Mouse (Mus musculus): ENCODE measurements at regions not wholly inside any gene's neighbourhood (a gene's known extent, or its start where the extent isn't known, plus 50 kb on each side); places are given as distances from the start of the nearest gene placed in this dataset.

GRCm38 (mm10) chr13:37561437-37561836, 216.4 kb downstream of the Ly86 start:
- no peak overlapping the region for H3K9ac ChIP-seq
- no peaks in the 10 kb centered on the region for H3K27me3 ChIP-seq (replicated peaks)
- H3K4me2 ChIP-seq (replicated peaks) = no peak overlapping the region
- H3K27ac ChIP-seq = no peak overlapping the region
- no peaks in the 10 kb centered on the region for H3K36me3 ChIP-seq
- H3K4me1 ChIP-seq = peaks cover 26% of the 10 kb centered on the region
- H3K9me3 ChIP-seq = no peaks in the 10 kb centered on the region
- no peak for ATAC-seq (ENCODE audit: low FRiP score, low read depth)
- H3K4me3 ChIP-seq = no peak overlapping the region
- 51% methylated on average over 2 of the region's 2 CpGs for whole genome bisulfite sequencing

- Histone ChIP-seq H3K4me2 (replicated peaks) (no peak overlapping the region), H3K4me1 (peaks cover 26% of the 10 kb centered on the region), H3K9me3 (no peaks in the 10 kb centered on the region), H3K27ac (no peak overlapping the region), H3K4me3 (no peak overlapping the region), H3K36me3 (no peaks in the 10 kb centered on the region), H3K9ac (no peak overlapping the region), H3K27me3 (replicated peaks) (no peaks in the 10 kb centered on the region)
- WGBS = 36% methylated on average over 9 of the region's 9 CpGs
- ATAC-seq (ENCODE audit: low FRiP score, low read depth) = no peak
Observed at GRCm38 (mm10) chr13:37562141-37562540, 216.1 kb upstream of the Rreb1 start.

DNA sequence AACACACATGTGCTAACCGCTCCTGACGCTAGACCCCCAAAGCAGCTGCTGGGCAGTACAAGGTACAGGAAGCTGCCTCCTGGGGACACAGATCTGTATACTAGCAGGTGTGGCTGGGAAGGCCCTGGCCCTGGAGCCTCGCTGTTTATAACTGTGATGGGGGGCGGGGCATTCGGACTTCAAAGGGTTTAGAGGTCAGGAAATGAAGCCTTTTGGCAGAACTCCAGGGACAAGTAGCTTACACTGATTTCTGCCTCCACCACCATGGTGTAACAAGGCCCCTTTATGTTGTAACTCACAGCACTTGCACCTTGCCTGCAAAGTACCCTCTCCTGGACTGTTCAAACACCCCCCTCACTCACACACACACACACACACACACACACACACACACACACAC, 215.5 kb upstream of the Rreb1 start:
- peaks cover 26% of the 10 kb centered on the region for H3K4me1 ChIP-seq
- no peaks in the 10 kb centered on the region for H3K27me3 ChIP-seq (replicated peaks)
- no peak overlapping the region for H3K4me3 ChIP-seq
- no peak for ATAC-seq (ENCODE audit: low FRiP score, low read depth)
- no peak overlapping the region for H3K27ac ChIP-seq
- no peak overlapping the region for H3K4me2 ChIP-seq (replicated peaks)
- H3K9ac ChIP-seq = no peak overlapping the region
- H3K9me3 ChIP-seq = no peaks in the 10 kb centered on the region
- 15% methylated on average over 5 of the region's 5 CpGs for WGBS
- H3K36me3 ChIP-seq = no peaks in the 10 kb centered on the region

GRCm38 (mm10) chr13:37569051-37569450, 209.1 kb upstream of the Rreb1 start:
- Histone ChIP-seq H3K27ac (no peak overlapping the region), H3K4me3 (no peak overlapping the region), H3K4me1 (no peaks in the 10 kb centered on the region), H3K27me3 (replicated peaks) (no peaks in the 10 kb centered on the region), H3K4me2 (replicated peaks) (no peak overlapping the region), H3K9ac (no peak overlapping the region), H3K9me3 (no peaks in the 10 kb centered on the region), H3K36me3 (no peaks in the 10 kb centered on the region)
- 62% methylated on average over 3 of the region's 3 CpGs for WGBS
- ATAC-seq (ENCODE audit: low FRiP score, low read depth) = no peak

- Histone ChIP-seq H3K9ac (no peak overlapping the region), H3K4me3 (no peak overlapping the region), H3K27me3 (replicated peaks) (no peaks in the 10 kb centered on the region), H3K36me3 (no peaks in the 10 kb centered on the region), H3K4me2 (replicated peaks) (no peak overlapping the region), H3K4me1 (no peaks in the 10 kb centered on the region), H3K9me3 (no peaks in the 10 kb centered on the region), H3K27ac (no peak overlapping the region)
- ATAC-seq (ENCODE audit: low FRiP score, low read depth) = no peak
- WGBS = 93% methylated on average over 3 of the region's 3 CpGs
Observed at GRCm38 (mm10) chr13:37569486-37569885, 208.7 kb upstream of the Rreb1 start.

GRCm38 (mm10) chr13:37572983-37573382, 205.2 kb upstream of the Rreb1 start:
- H3K27me3 ChIP-seq (replicated peaks) = no peaks in the 10 kb centered on the region
- H3K27ac ChIP-seq = no peak overlapping the region
- no peaks in the 10 kb centered on the region for H3K4me1 ChIP-seq
- no peak overlapping the region for H3K4me2 ChIP-seq (replicated peaks)
- no peaks in the 10 kb centered on the region for H3K36me3 ChIP-seq
- no peak for ATAC-seq (ENCODE audit: low FRiP score, low read depth)
- H3K4me3 ChIP-seq = no peak overlapping the region
- no peak overlapping the region for H3K9ac ChIP-seq
- WGBS = 69% methylated on average over 3 of the region's 3 CpGs
- no peaks in the 10 kb centered on the region for H3K9me3 ChIP-seq

DNA sequence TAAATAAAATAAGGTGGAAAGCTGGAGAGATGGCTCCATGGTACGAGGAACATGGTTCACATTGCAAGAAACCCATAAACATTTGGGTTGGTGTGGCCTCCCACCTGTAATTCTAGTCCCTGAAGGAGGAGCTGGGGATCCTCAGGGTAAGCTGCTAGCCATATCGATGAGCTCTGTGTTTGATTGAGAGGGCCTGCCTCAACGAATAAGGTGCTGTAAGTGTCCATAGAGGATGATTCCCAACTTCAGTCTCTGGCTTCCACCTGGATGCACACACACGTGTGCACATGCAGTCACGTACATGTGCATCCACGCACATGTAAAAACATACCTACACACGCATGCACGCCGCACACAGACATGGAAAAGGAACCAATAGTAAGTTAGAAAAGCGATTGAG, 199.0 kb upstream of the Rreb1 start:
- no peak overlapping the region for H3K4me2 ChIP-seq (replicated peaks)
- WGBS = 88% methylated on average over 10 of the region's 10 CpGs

DNA sequence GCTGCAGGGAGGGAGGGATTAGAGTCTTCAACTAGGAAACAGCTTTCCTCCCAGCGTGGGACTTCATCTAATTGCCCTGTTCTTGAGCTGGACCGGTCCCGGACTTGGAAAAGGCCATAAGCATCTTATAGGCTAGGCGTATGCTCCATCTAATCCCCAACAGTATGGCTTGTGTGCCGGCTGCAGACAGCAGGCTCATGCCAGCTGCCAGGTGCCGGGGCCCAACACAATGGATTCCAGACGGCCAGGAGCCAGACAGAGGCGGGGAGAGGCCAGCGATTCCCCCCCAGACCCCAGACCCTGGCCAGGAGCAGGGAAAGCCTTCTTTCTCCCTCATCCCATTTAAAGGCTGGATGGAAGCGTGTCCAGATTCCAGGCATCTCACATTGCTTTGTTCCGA, 198.4 kb upstream of the Rreb1 start:
- Histone ChIP-seq H3K36me3 (no peaks in the 10 kb centered on the region), H3K9me3 (no peaks in the 10 kb centered on the region), H3K27ac (no peak overlapping the region), H3K4me1 (0 out of 2 replicates have a peak, but pooled peaks cover 5% of the 10 kb centered on the region), H3K9ac (no peak overlapping the region), H3K4me2 (replicated peaks) (0 out of 2 replicates have a peak overlapping the region, but pooled peaks have one; percentile 4), H3K4me3 (no peak overlapping the region), H3K27me3 (replicated peaks) (no peaks in the 10 kb centered on the region)
- 38% methylated on average over 11 of the region's 11 CpGs for WGBS
- ATAC-seq (ENCODE audit: low FRiP score, low read depth) = no peak; the same call in 1 of the 2 replicates

More for the DNA sequence above, 199.0 kb upstream of the Rreb1 start:
- no peaks in the 10 kb centered on the region for H3K9me3 ChIP-seq
- H3K27ac ChIP-seq = no peak overlapping the region
- H3K36me3 ChIP-seq = no peaks in the 10 kb centered on the region
- no peaks in the 10 kb centered on the region for H3K27me3 ChIP-seq (replicated peaks)
- H3K9ac ChIP-seq = no peak overlapping the region
- 0 out of 2 replicates have a peak, but pooled peaks cover 5% of the 10 kb centered on the region for H3K4me1 ChIP-seq
- no peak for ATAC-seq (ENCODE audit: low FRiP score, low read depth)
- H3K4me3 ChIP-seq = no peak overlapping the region

GRCm38 (mm10) chr13:37580806-37581205, 197.4 kb upstream of the Rreb1 start:
- Histone ChIP-seq H3K36me3 (no peaks in the 10 kb centered on the region), H3K27me3 (replicated peaks) (no peaks in the 10 kb centered on the region), H3K4me3 (no peak overlapping the region), H3K9me3 (no peaks in the 10 kb centered on the region), H3K27ac (no peak overlapping the region), H3K4me1 (0 out of 2 replicates have a peak, but pooled peaks cover 5% of the 10 kb centered on the region), H3K4me2 (replicated peaks) (no peak overlapping the region), H3K9ac (no peak overlapping the region)
- 80% methylated on average over 2 of the region's 2 CpGs for WGBS
- ATAC-seq (ENCODE audit: low FRiP score, low read depth) = no peak

- Histone ChIP-seq H3K4me1 (0 out of 2 replicates have a peak, but pooled peaks cover 5% of the 10 kb centered on the region), H3K9ac (no peak overlapping the region), H3K9me3 (no peaks in the 10 kb centered on the region), H3K4me2 (replicated peaks) (no peak overlapping the region), H3K27ac (no peak overlapping the region), H3K4me3 (no peak overlapping the region), H3K36me3 (no peaks in the 10 kb centered on the region), H3K27me3 (replicated peaks) (no peaks in the 10 kb centered on the region)
- ATAC-seq (ENCODE audit: low FRiP score, low read depth) = no peak
- 60% methylated on average over 6 of the region's 6 CpGs for WGBS
Observed at GRCm38 (mm10) chr13:37581374-37581773, 196.8 kb upstream of the Rreb1 start.

DNA sequence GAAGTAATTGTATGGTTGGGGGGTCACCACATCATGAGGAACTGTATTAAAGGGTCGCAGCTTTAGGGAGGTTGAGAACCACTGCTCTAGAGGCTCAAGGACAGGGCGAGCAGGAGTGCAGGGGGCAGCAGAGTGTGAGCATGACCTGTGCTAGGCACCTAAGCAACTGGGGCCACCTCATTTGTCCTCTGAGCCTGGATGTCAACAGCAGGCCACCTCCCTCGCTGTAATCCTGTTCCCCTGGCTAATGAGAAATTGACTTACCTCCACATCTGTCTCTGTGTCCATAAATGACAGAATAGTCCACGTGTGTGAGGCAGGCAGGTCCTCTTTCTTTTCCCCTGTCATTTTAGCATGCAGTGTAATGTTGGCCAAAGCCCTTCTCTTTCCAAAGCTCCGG, 192.7 kb upstream of the Rreb1 start:
- H3K4me1 ChIP-seq = no peaks in the 10 kb centered on the region
- no peak for ATAC-seq (ENCODE audit: low FRiP score, low read depth)
- no peak overlapping the region for H3K4me2 ChIP-seq (replicated peaks)
- H3K9ac ChIP-seq = no peak overlapping the region
- no peaks in the 10 kb centered on the region for H3K36me3 ChIP-seq
- H3K4me3 ChIP-seq = no peak overlapping the region
- WGBS = 87% methylated on average over 5 of the region's 5 CpGs
- no peak overlapping the region for H3K27ac ChIP-seq
- H3K9me3 ChIP-seq = no peaks in the 10 kb centered on the region
- H3K27me3 ChIP-seq (replicated peaks) = no peaks in the 10 kb centered on the region

GRCm38 (mm10) chr13:37586511-37586910, 191.7 kb upstream of the Rreb1 start:
- H3K4me1 ChIP-seq = no peaks in the 10 kb centered on the region
- no peak overlapping the region for H3K4me2 ChIP-seq (replicated peaks)
- no peak for ATAC-seq (ENCODE audit: low FRiP score, low read depth)
- H3K36me3 ChIP-seq = no peaks in the 10 kb centered on the region
- H3K27ac ChIP-seq = no peak overlapping the region
- no peaks in the 10 kb centered on the region for H3K27me3 ChIP-seq (replicated peaks)
- no peak overlapping the region for H3K9ac ChIP-seq
- 46% methylated on average over 4 of the region's 4 CpGs for WGBS
- no peaks in the 10 kb centered on the region for H3K9me3 ChIP-seq
- no peak overlapping the region for H3K4me3 ChIP-seq

DNA sequence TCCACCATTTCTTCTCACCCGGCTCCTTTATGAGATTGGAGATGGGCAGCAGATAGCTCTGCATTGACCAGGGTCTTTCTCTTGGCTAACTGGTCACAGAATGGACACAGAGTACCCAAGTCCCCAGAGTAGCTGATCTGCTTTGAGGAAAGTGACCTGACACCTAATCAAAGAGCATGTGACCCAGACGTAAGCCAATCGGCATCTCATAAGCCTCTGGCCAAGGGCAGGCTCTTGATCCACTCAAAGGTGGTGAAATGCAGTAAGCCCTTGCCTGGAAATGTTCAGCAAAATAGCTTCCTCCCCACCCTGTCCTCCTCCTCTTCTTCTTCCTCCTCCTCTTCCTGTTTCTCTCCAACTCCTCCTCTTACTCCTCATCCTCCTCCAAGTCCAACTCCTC, 190.3 kb upstream of the Rreb1 start:
- no peaks in the 10 kb centered on the region for H3K36me3 ChIP-seq
- WGBS = 95% methylated on average over 3 of the region's 3 CpGs
- no peak overlapping the region for H3K4me3 ChIP-seq
- no peak overlapping the region for H3K4me2 ChIP-seq (replicated peaks)
- no peak for ATAC-seq (ENCODE audit: low FRiP score, low read depth)
- H3K27me3 ChIP-seq (replicated peaks) = no peaks in the 10 kb centered on the region
- no peaks in the 10 kb centered on the region for H3K4me1 ChIP-seq
- no peak overlapping the region for H3K9ac ChIP-seq
- H3K9me3 ChIP-seq = no peaks in the 10 kb centered on the region
- no peak overlapping the region for H3K27ac ChIP-seq

Measured in neural tube, embryonic 12.5 days (tissue).